Mouse (Mus musculus): ENCODE measurements around the gene Hoxc8.

DNA sequence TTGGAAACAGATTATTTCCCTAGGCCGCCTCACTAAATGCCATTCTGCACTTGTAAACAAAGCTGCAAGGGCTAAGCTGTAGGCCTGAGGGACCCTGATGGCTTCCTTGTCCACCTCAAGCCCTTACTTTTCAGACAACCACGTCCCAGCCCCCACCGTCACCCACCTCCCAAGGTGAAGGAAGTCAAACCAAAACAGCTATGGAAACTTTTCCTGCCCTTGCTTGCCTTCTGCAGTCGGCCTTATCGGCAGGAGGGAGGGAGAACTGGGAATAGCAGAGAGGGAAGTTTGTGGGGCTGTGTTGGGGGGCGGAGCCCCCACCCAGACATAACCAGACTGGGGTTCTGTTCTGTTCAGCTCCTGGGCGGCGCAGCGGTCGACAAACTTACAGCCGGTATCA lies 1.8 kb downstream of the Hoxc8 start:
- TF ChIP-seq MAX (IDR thresholded peaks at IDR 0.05): no peak
- no peak for TF ChIP-seq CTCF (IDR thresholded peaks at IDR 0.05; ENCODE audit: control insufficient read depth, insufficient read depth, insufficient read length)
- no peak for TF ChIP-seq USF1 (IDR thresholded peaks at IDR 0.05; ENCODE audit: low read depth)
- no peak for TF ChIP-seq MYOD1 (IDR thresholded peaks at IDR 0.05; ENCODE audit: control insufficient read depth, insufficient read length, low read depth)
- no peak for TF ChIP-seq MYOG (IDR thresholded peaks at IDR 0.05; ENCODE audit: control insufficient read depth, extremely low read depth, insufficient read length)
- no peak for TF ChIP-seq FOSL1 (IDR thresholded peaks at IDR 0.05; ENCODE audit: insufficient read depth, low read length, poor library complexity, severe bottlenecking)
- no peak for TF ChIP-seq CEBPB (IDR thresholded peaks at IDR 0.05; ENCODE audit: low read depth)
